8 mouse cellular contexts compared by ENCODE assay signal in genomic region chr5:149678990-149679348, GRCm38 (mm10). TPM values are rescaled to one million over a fixed set of nuclear protein-coding genes. Genes with fewer than 3 reads are reported as not detected.
A peak's percentile ranks its signal among the peaks of the same experiment; 100 is the strongest.
DNase-seq lines count a peak whose midpoint lies in the region; ATAC-seq and TF ChIP-seq lines count a peak whose summit lies in the region.

No protein-coding gene starts in this region.

- peak overlapping the region; percentile 92 for H3K4me2 ChIP-seq in forebrain, embryonic 11.5 days (ENCODE audit: low read depth, low read length, severe bottlenecking)
- peak overlapping the region; percentile 99 for H3K4me2 ChIP-seq in liver, embryonic 11.5 days
- H3K4me2 ChIP-seq in stomach, postnatal 0 days (replicated peaks; ENCODE audit: low read depth), result peak overlapping the region; percentile 92

- H3K9me3 ChIP-seq in heart, embryonic 10.5 days, result no peaks in the 10 kb centered on the region
- no peaks in the 10 kb centered on the region for H3K9me3 ChIP-seq in forebrain, embryonic 11.5 days (ENCODE audit: control insufficient read depth, low read length)
- no peaks in the 10 kb centered on the region for H3K9me3 ChIP-seq in liver, embryonic 11.5 days (ENCODE audit: control insufficient read depth, low read length)
- no peaks in the 10 kb centered on the region for H3K9me3 ChIP-seq in stomach, postnatal 0 days (ENCODE audit: control insufficient read depth, low read length)

- no peaks in the 10 kb centered on the region for H3K36me3 ChIP-seq in heart, embryonic 10.5 days
- no peaks in the 10 kb centered on the region for H3K36me3 ChIP-seq in forebrain, embryonic 11.5 days (ENCODE audit: control insufficient read depth, insufficient read depth, low read length)
- no peaks in the 10 kb centered on the region for H3K36me3 ChIP-seq in liver, embryonic 11.5 days (ENCODE audit: control insufficient read depth, insufficient read depth, low read length)
- H3K36me3 ChIP-seq in stomach, postnatal 0 days (ENCODE audit: control insufficient read depth, insufficient read depth, low read length), result no peaks in the 10 kb centered on the region

- intact Hi-C loops in heart, postnatal 14 days (cut with DNase I), result no loop called here

- WGBS in heart, embryonic 10.5 days, result 2% methylated on average over 15 of the region's 15 CpGs
- 2% methylated on average over 15 of the region's 15 CpGs for WGBS in forebrain, embryonic 11.5 days
- WGBS in liver, embryonic 11.5 days, result 5% methylated on average over 14 of the region's 15 CpGs
- WGBS in stomach, postnatal 0 days, result 1% methylated on average over 15 of the region's 15 CpGs

- H3K4me1 ChIP-seq in heart, embryonic 10.5 days, result peaks cover 8% of the 10 kb centered on the region
- no peaks in the 10 kb centered on the region for H3K4me1 ChIP-seq in forebrain, embryonic 11.5 days (replicated peaks; ENCODE audit: control insufficient read depth, insufficient read depth, low read length)
- H3K4me1 ChIP-seq in liver, embryonic 11.5 days (replicated peaks; ENCODE audit: control insufficient read depth, insufficient read depth, low read length), result peaks cover 9% of the 10 kb centered on the region
- H3K4me1 ChIP-seq in stomach, postnatal 0 days (replicated peaks; ENCODE audit: control insufficient read depth, insufficient read depth), result 0 out of 2 replicates have a peak, but pooled peaks cover 3% of the 10 kb centered on the region

- peak overlapping the region; percentile 89 for H3K9ac ChIP-seq in forebrain, embryonic 11.5 days (ENCODE audit: low read length)
- H3K9ac ChIP-seq in liver, embryonic 11.5 days (ENCODE audit: low read depth, low read length), result peak overlapping the region; percentile 79
- peak overlapping the region; percentile 84 for H3K9ac ChIP-seq in stomach, postnatal 0 days (ENCODE audit: low read length)

- 0 out of 2 replicates have a peak, but pooled peaks cover 7% of the 10 kb centered on the region for H3K27me3 ChIP-seq in heart, embryonic 10.5 days (ENCODE audit: insufficient read depth, poor library complexity, severe bottlenecking)
- H3K27me3 ChIP-seq in forebrain, embryonic 11.5 days (ENCODE audit: control insufficient read depth, insufficient read depth, low read length), result no peaks in the 10 kb centered on the region
- H3K27me3 ChIP-seq in liver, embryonic 11.5 days (replicated peaks; ENCODE audit: control insufficient read depth, insufficient read depth, low read length), result no peaks in the 10 kb centered on the region; the same call in 1 of the 2 replicates
- H3K27me3 ChIP-seq in stomach, postnatal 0 days (ENCODE audit: control insufficient read depth, insufficient read depth, low read length), result no peaks in the 10 kb centered on the region

- peak overlapping the region; percentile 83 for H3K4me3 ChIP-seq in heart, embryonic 10.5 days
- peak overlapping the region; percentile 77 for H3K4me3 ChIP-seq in forebrain, embryonic 11.5 days (ENCODE audit: low read depth, low read length)
- H3K4me3 ChIP-seq in liver, embryonic 11.5 days (ENCODE audit: low read depth, low read length), result peak overlapping the region; percentile 83
- H3K4me3 ChIP-seq in stomach, postnatal 0 days (ENCODE audit: low read depth, low read length), result peak overlapping the region; percentile 81

- no peak for DNase-seq in heart, embryonic 10.5 days (ENCODE audit: low spot score)
- DNase-seq in heart, postnatal 14 days, result no peak
- peak; percentile 38 for DNase-seq in ES-CJ7 (ENCODE audit: low read depth, low spot score)
- DNase-seq in forebrain, embryonic 11.5 days (ENCODE audit: low spot score), result no peak
- peak; percentile 43 for DNase-seq in liver, embryonic 11.5 days (ENCODE audit: low spot score)
- peak; percentile 15 for DNase-seq in stomach, postnatal 0 days (ENCODE audit: low spot score)
- no peak for DNase-seq in MN1 (ENCODE audit: low spot score)
- no peak for DNase-seq in kidney, adult 18-20 months

- ATAC-seq in forebrain, embryonic 11.5 days (replicated peaks; ENCODE audit: low FRiP score), result peak; percentile 60
- peak; percentile 24 for ATAC-seq in liver, embryonic 11.5 days (replicated peaks; ENCODE audit: low FRiP score)
- peak; percentile 9; the same call in 1 of the 2 replicates for ATAC-seq in stomach, postnatal 0 days (ENCODE audit: low FRiP score, low TSS enrichment)

- TF ChIP-seq CTCF in stomach, postnatal 0 days (IDR thresholded peaks at IDR 0.05; ENCODE audit: low read depth), result no peak

- TF ChIP-seq EP300 in stomach, postnatal 0 days (optimal IDR thresholded peaks at IDR 0.05), result no peak

- peak overlapping the region; percentile 98 for H3K27ac ChIP-seq in heart, embryonic 10.5 days
- no peak overlapping the region for H3K27ac ChIP-seq in forebrain, embryonic 11.5 days (ENCODE audit: low read depth, low read length)
- no peak overlapping the region for H3K27ac ChIP-seq in liver, embryonic 11.5 days (ENCODE audit: low read depth, low read length)
- H3K27ac ChIP-seq in stomach, postnatal 0 days (replicated peaks), result no peak overlapping the region

RNA-seq across cellular contexts. Expression of gene B3glct, which starts 0.9 kb away (rescaled TPM):
- polyA plus RNA-seq in heart, embryonic 10.5 days (2016; fragmentation: Nextera tagmentation; extraction: Ambion mirVana), result 12.7 and 14.9 TPM in 2 replicates
- total RNA-seq in heart, postnatal 14 days (2021), result 1 to 10 TPM; 6.7 to 7.0 TPM
- polyA plus RNA-seq in forebrain, embryonic 11.5 days (2014; fragmentation: Nextera tagmentation; extraction: Ambion mirVana), result 17.1 and 20.1 TPM in 2 replicates
- 13.2 and 13.4 TPM in 2 replicates for polyA plus RNA-seq in liver, embryonic 11.5 days (2014; fragmentation: Nextera tagmentation; extraction: Ambion mirVana)
- 6.2 and 7.1 TPM in 2 replicates for polyA plus RNA-seq in stomach, postnatal 0 days (2015; fragmentation: Nextera tagmentation; extraction: Ambion mirVana)

RNA-seq across cellular contexts. Expression of gene Hsph1, which starts 42.8 kb away (rescaled TPM):
- polyA plus RNA-seq in heart, embryonic 10.5 days (2016; fragmentation: Nextera tagmentation; extraction: Ambion mirVana), result 59.0 and 82.7 TPM in 2 replicates
- 10 to 100 TPM; 23.0 to 28.5 TPM for total RNA-seq in heart, postnatal 14 days (2021)
- 144 TPM in 2 replicates for polyA plus RNA-seq in forebrain, embryonic 11.5 days (2014; fragmentation: Nextera tagmentation; extraction: Ambion mirVana)
- 116 and 119 TPM in 2 replicates for polyA plus RNA-seq in liver, embryonic 11.5 days (2014; fragmentation: Nextera tagmentation; extraction: Ambion mirVana)
- polyA plus RNA-seq in stomach, postnatal 0 days (2015; fragmentation: Nextera tagmentation; extraction: Ambion mirVana), result 11.7 and 13.4 TPM in 2 replicates

Comparison
In these comparisons a context has a peak if more than half of its experiments do, and no peak if none do; other contexts are left out.
1. DNase-seq: peak in ES-CJ7 (single experiment), liver, embryonic 11.5 days (single experiment) and stomach, postnatal 0 days (single experiment); none in heart, embryonic 10.5 days (single experiment), heart, postnatal 14 days (0 of 2), forebrain, embryonic 11.5 days (single experiment), MN1 (single experiment) and kidney, adult 18-20 months (single experiment).
2. ATAC-seq: peak in every context shown above with its lines; median percentile 60 in forebrain, embryonic 11.5 days; 24 in liver, embryonic 11.5 days; 9 in stomach, postnatal 0 days.
3. Peak in every context shown above with its lines, with median percentiles within 50 percentile points of each other: H3K4me3 ChIP-seq, H3K4me2 ChIP-seq and H3K9ac ChIP-seq.